Mouse (Mus musculus) spleen, postnatal 14 days (tissue): ENCODE measurements around the gene Stk33.

Experiments used
- DNase-seq, 2 experiments: peaks; one replicate each; pipeline ENCODE4 v3.0.0; 2021 to 2022; ENCODE audit warnings: low spot score in 2 of 2

The Stk33 gene

GRCm38 (mm10) chr7:109357877-109358276 is 81.0 kb downstream of the Stk33 start:
- no peak for DNase-seq

- DNase-seq, result no peak
Observed at GRCm38 (mm10) chr7:109347241-109347640, 91.6 kb downstream of the Stk33 start.

- no peak for DNase-seq
Observed at GRCm38 (mm10) chr7:109331722-109332121, 107.2 kb downstream of the Stk33 start.

GRCm38 (mm10) chr7:109328772-109329171 is 110.1 kb downstream of the Stk33 start:
- no peak for DNase-seq

GRCm38 (mm10) chr7:109326813-109327212 is 112.1 kb downstream of the Stk33 start:
- no peak for DNase-seq

GRCm38 (mm10) chr7:109325731-109326130 is 113.2 kb downstream of the Stk33 start:
- no peak for DNase-seq

GRCm38 (mm10) chr7:109325169-109325568 is 113.7 kb downstream of the Stk33 start:
- DNase-seq, result no peak

- DNase-seq, result no peak
Observed at GRCm38 (mm10) chr7:109309506-109309905, 129.4 kb downstream of the Stk33 start.

GRCm38 (mm10) chr7:109295807-109296206 is 143.1 kb downstream of the Stk33 start:
- no peak for DNase-seq

GRCm38 (mm10) chr7:109295351-109295750 is 143.5 kb downstream of the Stk33 start:
- no peak for DNase-seq

GRCm38 (mm10) chr7:109290501-109290900 is 148.4 kb downstream of the Stk33 start:
- no peak for DNase-seq

GRCm38 (mm10) chr7:109289106-109289505 is 149.8 kb downstream of the Stk33 start:
- no peak for DNase-seq

GRCm38 (mm10) chr7:109282106-109282505 is 156.8 kb downstream of the Stk33 start:
- no peak for DNase-seq

- DNase-seq, result no peak
Observed at GRCm38 (mm10) chr7:109276622-109277021, 162.3 kb downstream of the Stk33 start.

GRCm38 (mm10) chr7:109275901-109276300 is 163.0 kb downstream of the Stk33 start:
- no peak for DNase-seq

GRCm38 (mm10) chr7:109275151-109275550 is 163.7 kb downstream of the Stk33 start:
- DNase-seq, result no peak

GRCm38 (mm10) chr7:109274289-109274688 is 164.6 kb downstream of the Stk33 start:
- DNase-seq, result no peak

- no peak for DNase-seq
Observed at GRCm38 (mm10) chr7:109269046-109269445, 169.8 kb downstream of the Stk33 start.

- no peak for DNase-seq
Observed at GRCm38 (mm10) chr7:109267370-109267769, 171.5 kb downstream of the Stk33 start.

- no peak for DNase-seq
Observed at GRCm38 (mm10) chr7:109266181-109266580, 172.7 kb downstream of the Stk33 start.

GRCm38 (mm10) chr7:109265606-109266005 is 173.3 kb downstream of the Stk33 start:
- DNase-seq, result no peak

GRCm38 (mm10) chr7:109255506-109256352 is 183.2 kb downstream of the Stk33 start:
- DNase-seq, result peak; percentile 44 to 70

- no peak for DNase-seq
Observed at GRCm38 (mm10) chr7:109251418-109251817, 187.5 kb downstream of the Stk33 start.

- no peak for DNase-seq
Observed at GRCm38 (mm10) chr7:109244776-109245175, 194.1 kb downstream of the Stk33 start.
